ENCODE assay signal across 26 mouse cellular contexts in genomic region chr3:101194319-101194718, GRCm38 (mm10).
DNase-seq lines count a peak whose midpoint lies in the region; ATAC-seq and TF ChIP-seq lines count a peak whose summit lies in the region.
"Had no signal": no experiment of that assay in that cellular context is flagged by ENCODE, and none has a peak within 500 bp of the region (broad histone marks: within the 10 kb centered on the region; RNA-seq: fewer than 3 reads in every experiment).

No protein-coding gene starts in this region.

- no peaks in the 10 kb centered on the region for H3K27me3 ChIP-seq in forebrain, embryonic 15.5 days
- no peaks in the 10 kb centered on the region for H3K27me3 ChIP-seq in forebrain, embryonic 13.5 days
- no peaks in the 10 kb centered on the region for H3K27me3 ChIP-seq in hindbrain, embryonic 13.5 days
- H3K27me3 ChIP-seq in hindbrain, embryonic 11.5 days (ENCODE audit: control insufficient read depth, insufficient read depth, low read length) = no peaks in the 10 kb centered on the region
- no peaks in the 10 kb centered on the region for H3K27me3 ChIP-seq in hindbrain, postnatal 0 days (ENCODE audit: insufficient read depth, low read length)
- H3K27me3 ChIP-seq: embryonic facial prominence, embryonic 12.5 days; stomach, embryonic 15.5 days had no signal

- H3K4me3 ChIP-seq in forebrain, embryonic 15.5 days = no peak overlapping the region
- no peak overlapping the region for H3K4me3 ChIP-seq in forebrain, embryonic 13.5 days
- H3K4me3 ChIP-seq in hindbrain, embryonic 13.5 days = no peak overlapping the region
- H3K4me3 ChIP-seq in hindbrain, embryonic 11.5 days (ENCODE audit: low read depth, low read length) = no peak overlapping the region
- no peak overlapping the region for H3K4me3 ChIP-seq in hindbrain, postnatal 0 days (ENCODE audit: low read length)
- H3K4me3 ChIP-seq: embryonic facial prominence, embryonic 12.5 days; stomach, embryonic 15.5 days had no signal

- peak overlapping the region; percentile 52; the same call in 1 of the 2 replicates for H3K27ac ChIP-seq in forebrain, embryonic 15.5 days (replicated peaks)
- no peak overlapping the region for H3K27ac ChIP-seq in forebrain, embryonic 13.5 days
- H3K27ac ChIP-seq in hindbrain, embryonic 13.5 days = peak overlapping the region; percentile 58
- H3K27ac ChIP-seq in hindbrain, embryonic 11.5 days (ENCODE audit: low read depth, low read length) = no peak overlapping the region
- 0 out of 2 replicates have a peak overlapping the region, but pooled peaks have one; percentile 15 for H3K27ac ChIP-seq in hindbrain, postnatal 0 days
- H3K27ac ChIP-seq: embryonic facial prominence, embryonic 12.5 days; liver, embryonic 14.5 days; stomach, embryonic 15.5 days had no signal

- no peak overlapping the region for H3K9ac ChIP-seq in forebrain, embryonic 15.5 days (replicated peaks)
- no peak overlapping the region for H3K9ac ChIP-seq in forebrain, embryonic 13.5 days
- no peak overlapping the region for H3K9ac ChIP-seq in hindbrain, embryonic 13.5 days
- H3K9ac ChIP-seq in hindbrain, embryonic 11.5 days (ENCODE audit: low read depth, low read length) = no peak overlapping the region
- H3K9ac ChIP-seq in hindbrain, postnatal 0 days (replicated peaks; ENCODE audit: low read length) = no peak overlapping the region
- H3K9ac ChIP-seq: embryonic facial prominence, embryonic 12.5 days; liver, embryonic 14.5 days; stomach, embryonic 15.5 days had no signal

- 49% methylated on average over 5 of the region's 5 CpGs for WGBS in forebrain, embryonic 15.5 days
- 59% methylated on average over 5 of the region's 5 CpGs for WGBS in forebrain, embryonic 13.5 days
- WGBS in hindbrain, embryonic 13.5 days = 47% methylated on average over 5 of the region's 5 CpGs
- WGBS in hindbrain, embryonic 11.5 days = 58% methylated on average over 5 of the region's 5 CpGs
- 55% methylated on average over 5 of the region's 5 CpGs for WGBS in hindbrain, postnatal 0 days

- no peaks in the 10 kb centered on the region for H3K9me3 ChIP-seq in forebrain, embryonic 15.5 days
- H3K9me3 ChIP-seq in forebrain, embryonic 13.5 days (replicated peaks) = no peaks in the 10 kb centered on the region
- no peaks in the 10 kb centered on the region for H3K9me3 ChIP-seq in hindbrain, embryonic 13.5 days
- H3K9me3 ChIP-seq in hindbrain, embryonic 11.5 days (ENCODE audit: control insufficient read depth, low read length) = no peaks in the 10 kb centered on the region
- H3K9me3 ChIP-seq in hindbrain, postnatal 0 days (ENCODE audit: low read length) = no peaks in the 10 kb centered on the region
- H3K9me3 ChIP-seq: embryonic facial prominence, embryonic 12.5 days; G1E; stomach, embryonic 15.5 days had no signal

- TF ChIP-seq CTCF in hindbrain, postnatal 0 days (IDR thresholded peaks at IDR 0.05; ENCODE audit: low read depth) = no peak

- H3K36me3 ChIP-seq in forebrain, embryonic 15.5 days = no peaks in the 10 kb centered on the region
- H3K36me3 ChIP-seq in forebrain, embryonic 13.5 days (ENCODE audit: poor library complexity, severe bottlenecking) = no peaks in the 10 kb centered on the region
- H3K36me3 ChIP-seq in hindbrain, embryonic 13.5 days = no peaks in the 10 kb centered on the region
- no peaks in the 10 kb centered on the region for H3K36me3 ChIP-seq in hindbrain, embryonic 11.5 days (ENCODE audit: control insufficient read depth, insufficient read depth, low read length)
- no peaks in the 10 kb centered on the region for H3K36me3 ChIP-seq in hindbrain, postnatal 0 days (ENCODE audit: insufficient read depth, low read length)
- H3K36me3 ChIP-seq: embryonic facial prominence, embryonic 12.5 days; G1E; stomach, embryonic 15.5 days had no signal

- peaks cover 15% of the 10 kb centered on the region for H3K4me1 ChIP-seq in forebrain, embryonic 15.5 days
- H3K4me1 ChIP-seq in forebrain, embryonic 13.5 days = peaks cover 22% of the 10 kb centered on the region
- H3K4me1 ChIP-seq in hindbrain, embryonic 13.5 days (replicated peaks) = peaks cover 20% of the 10 kb centered on the region
- no peaks in the 10 kb centered on the region for H3K4me1 ChIP-seq in hindbrain, embryonic 11.5 days (replicated peaks; ENCODE audit: control insufficient read depth, insufficient read depth, low read length)
- H3K4me1 ChIP-seq in hindbrain, postnatal 0 days (ENCODE audit: insufficient read depth, low read length) = no peaks in the 10 kb centered on the region
- H3K4me1 ChIP-seq: embryonic facial prominence, embryonic 12.5 days; stomach, embryonic 15.5 days had no signal

- no peak for ATAC-seq in forebrain, embryonic 15.5 days (replicated peaks)
- no peak for ATAC-seq in forebrain, embryonic 13.5 days
- no peak for ATAC-seq in hindbrain, embryonic 13.5 days (ENCODE audit: low FRiP score)
- no peak for ATAC-seq in hindbrain, embryonic 11.5 days (ENCODE audit: low FRiP score)
- no peak for ATAC-seq in hindbrain, postnatal 0 days
- ATAC-seq: intestine, embryonic 16.5 days had no signal

- H3K4me2 ChIP-seq in forebrain, embryonic 15.5 days (replicated peaks) = no peak overlapping the region
- H3K4me2 ChIP-seq in forebrain, embryonic 13.5 days = no peak overlapping the region
- no peak overlapping the region for H3K4me2 ChIP-seq in hindbrain, embryonic 13.5 days
- no peak overlapping the region for H3K4me2 ChIP-seq in hindbrain, embryonic 11.5 days (replicated peaks; ENCODE audit: low read depth, low read length)
- no peak overlapping the region for H3K4me2 ChIP-seq in hindbrain, postnatal 0 days (ENCODE audit: low read depth, low read length)
- H3K4me2 ChIP-seq: embryonic facial prominence, embryonic 12.5 days; stomach, embryonic 15.5 days had no signal

- no peak for DNase-seq in hindbrain, embryonic 11.5 days (ENCODE audit: low spot score)
- DNase-seq in brain, adult 2 months (ENCODE audit: low read depth, low spot score) = peak; percentile 41
- DNase-seq in hindbrain, postnatal 0 days (ENCODE audit: low spot score) = no peak
- no peak for DNase-seq in kidney, adult 18-20 months
- DNase-seq: adrenal gland, adult 8-10 months; cerebellum, adult 11 months; cerebellum, adult 9-10 months; cerebellum, postnatal 36 days; embryo, embryonic 11 days; gastrocnemius, postnatal 14 days; heart, postnatal 14 days; kidney, adult 9 months; kidney, postnatal 10 days; layer of hippocampus, adult 9-11 months; liver; lung, adult 2 months; lung, postnatal 14 days; right cerebral cortex, postnatal 25 days had no signal

Comparison
In these comparisons a context has a peak if more than half of its experiments do, and no peak if none do; other contexts are left out.
1. H3K27ac ChIP-seq: peak in forebrain, embryonic 15.5 days (single experiment), hindbrain, embryonic 13.5 days (single experiment) and hindbrain, postnatal 0 days (single experiment); none in forebrain, embryonic 13.5 days (single experiment) and hindbrain, embryonic 11.5 days (single experiment).